Mouse (Mus musculus): ENCODE measurements around the gene Aggf1. TPM values are rescaled to one million over a fixed set of nuclear protein-coding genes. Genes with fewer than 3 reads are reported as not detected.

Gene Aggf1
- 13.6 and 22.7 TPM in 2 replicates for polyA plus RNA-seq (2012; ENCODE audit: low replicate concordance)

DNA sequence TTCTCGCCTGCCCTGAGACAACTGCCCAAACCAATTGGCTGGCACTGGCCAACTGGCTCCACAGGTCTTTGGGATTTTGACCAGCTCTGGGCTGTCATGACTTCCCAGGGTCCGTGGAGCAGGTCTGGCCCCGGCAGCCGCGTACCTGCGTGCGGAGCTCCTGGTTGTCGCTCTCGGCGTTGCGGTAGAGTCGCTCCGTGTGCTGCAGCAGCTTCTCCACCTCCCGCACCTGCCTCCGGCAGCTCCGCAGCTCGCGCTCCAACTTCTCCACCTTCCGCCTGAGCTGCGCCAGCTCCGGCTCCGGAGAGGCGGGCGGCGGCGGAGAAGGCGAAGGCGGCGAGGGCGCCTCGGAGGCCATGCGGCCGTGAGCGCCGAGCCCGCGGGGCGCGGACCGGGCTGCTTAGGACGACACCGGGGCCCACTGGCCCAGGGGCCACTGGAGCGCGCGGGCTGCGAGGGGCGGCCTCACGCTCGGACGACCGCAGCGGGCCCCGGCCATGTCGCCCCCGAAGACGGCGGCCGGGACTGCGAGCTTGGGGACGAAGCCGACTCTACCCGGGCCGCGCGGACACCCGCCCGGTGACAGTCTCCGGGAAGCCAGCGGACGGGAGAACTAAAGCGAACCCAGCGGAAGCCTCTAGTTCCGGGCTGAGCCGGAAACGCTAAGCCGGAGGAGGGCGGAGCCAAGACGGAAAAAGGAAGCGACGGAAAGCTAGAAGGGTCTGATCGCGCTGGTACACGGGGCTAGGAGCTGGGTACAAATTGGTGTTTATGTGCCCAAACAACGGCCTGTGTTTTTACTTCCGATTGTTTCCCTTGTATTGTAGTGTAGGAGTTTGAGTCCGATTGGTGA lies at the start of gene Aggf1:
TSS of gene Aggf1 (minus strand) at position 652 of the 853 bp plus-strand sequence.

DNA sequence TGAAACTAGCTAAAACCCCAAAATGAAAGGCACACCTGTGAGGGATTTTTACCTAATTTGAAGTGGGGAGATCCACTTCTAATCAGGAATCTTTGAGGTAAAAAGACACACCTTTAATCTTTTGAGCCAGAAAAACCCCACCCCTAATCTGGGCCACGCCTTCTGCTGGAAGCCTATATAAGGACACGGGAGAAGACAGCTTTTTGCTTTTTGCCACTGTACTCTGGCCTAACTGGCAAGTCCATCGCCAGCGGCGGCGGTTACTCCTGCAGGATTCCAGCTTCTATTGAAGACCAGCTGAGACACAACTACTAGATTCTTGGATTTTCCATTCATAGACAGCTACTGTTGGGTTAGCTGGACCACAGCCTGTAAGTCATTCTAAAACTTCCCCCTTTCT lies 51.8 kb downstream of the Aggf1 start, which contains the start of gene Zbed3:
TSS of gene Zbed3 (plus strand) at position 213 of the 400 bp plus-strand sequence.

Other genes with a start within 250 kb of the Aggf1 start
- 0.13 and 0.35 TPM in 2 replicates for gene Pde8b, start 125.0 kb downstream of the Aggf1 start, polyA plus RNA-seq (2012; ENCODE audit: low replicate concordance)
- gene Zbed3, start 51.7 kb downstream of the Aggf1 start, polyA plus RNA-seq (2012; ENCODE audit: low replicate concordance): 7.8 and 11.9 TPM in 2 replicates
- gene Crhbp, start 69.6 kb upstream of the Aggf1 start, polyA plus RNA-seq (2012; ENCODE audit: low replicate concordance): not detected in 2 replicates
- gene S100z, start 103.4 kb upstream of the Aggf1 start, polyA plus RNA-seq (2012; ENCODE audit: low replicate concordance): not detected in 2 replicates
- 1.3 TPM in 2 replicates for gene F2rl1, start 149.9 kb upstream of the Aggf1 start, polyA plus RNA-seq (2012; ENCODE audit: low replicate concordance)
- gene F2r, start 243.1 kb upstream of the Aggf1 start, polyA plus RNA-seq (2012; ENCODE audit: low replicate concordance): 9.1 and 11.4 TPM in 2 replicates

Measured in hematopoietic multipotent progenitor cell, adult 10-12 weeks (in vitro differentiated cells).